Mouse (Mus musculus) midbrain, embryonic 12.5 days (tissue): ENCODE measurements around the gene Rad23a. TPM values are rescaled to one million over a fixed set of nuclear protein-coding genes. Genes with fewer than 3 reads are reported as not detected.

Source experiments
- microRNA-seq: library from miRNA; unstranded; fragments of <30 nt; microRNA quantifications from one replicate; pipeline ENCODE4, GENCODE M21; 2017
- polyA plus RNA-seq: library from polyadenylated mRNA; unstranded; fragments of >200 nt; fragmentation: Nextera tagmentation; extraction: Ambion mirVana; gene quantifications from 2 replicates; pipeline ENCODE4 v1.2.1, GENCODE M21; 2016

The Rad23a gene
- polyA plus RNA-seq, 1 experiment from 2014 or later, result 104 TPM

Small RNAs within 50 kb of the gene (microRNA-seq; reads per million reads assigned to microRNA genes)
- gene Mir7069, result 5.6 reads per million, percentile 20 among the genes with 10 or more reads in this experiment

Other genes starting within 250 kb of the Rad23a start
- gene Ier2, start 177.8 kb downstream of the Rad23a start, polyA plus RNA-seq, result 47.1 and 47.4 TPM in 2 replicates
- 53.6 and 58.8 TPM in 2 replicates for gene Trmt1, start 154.4 kb downstream of the Rad23a start, polyA plus RNA-seq
- gene Nacc1, start 152.8 kb downstream of the Rad23a start, polyA plus RNA-seq, result 20.8 and 25.0 TPM in 2 replicates
- 3.5 and 5.6 TPM in 2 replicates for gene Lyl1, start 139.2 kb downstream of the Rad23a start, polyA plus RNA-seq
- gene G430095P16Rik, start 117.7 kb downstream of the Rad23a start, polyA plus RNA-seq, result 2.0 and 2.4 TPM in 2 replicates
- 6.6 and 8.5 TPM in 2 replicates for gene Nfix, start 40.3 kb downstream of the Rad23a start, polyA plus RNA-seq
- gene Dand5, start 17.8 kb downstream of the Rad23a start, polyA plus RNA-seq, result 5.0 and 6.1 TPM in 2 replicates
- 36.1 and 36.6 TPM in 2 replicates for gene Gadd45gip1, start 9.1 kb downstream of the Rad23a start, polyA plus RNA-seq
- 640 and 681 TPM in 2 replicates for gene Calr, start 6.3 kb upstream of the Rad23a start, polyA plus RNA-seq
- gene Farsa, start 16.3 kb upstream of the Rad23a start, polyA plus RNA-seq, result 105 and 113 TPM in 2 replicates
- 42.1 and 44.9 TPM in 2 replicates for gene Syce2, start 31.4 kb upstream of the Rad23a start, polyA plus RNA-seq
- 33.1 and 33.9 TPM in 2 replicates for gene Gcdh, start 53.3 kb upstream of the Rad23a start, polyA plus RNA-seq
- gene Klf1, start 61.3 kb upstream of the Rad23a start, polyA plus RNA-seq, result 4.3 and 4.5 TPM in 2 replicates
- gene Dnase2a, start 67.9 kb upstream of the Rad23a start, polyA plus RNA-seq, result 8.9 and 9.4 TPM in 2 replicates
- gene Mast1, start 96.7 kb upstream of the Rad23a start, polyA plus RNA-seq, result 29.3 and 34.3 TPM in 2 replicates
- 1.3 and 1.7 TPM in 2 replicates for gene Rtbdn, start 106.3 kb upstream of the Rad23a start, polyA plus RNA-seq
- gene Gm49661, start 128.8 kb upstream of the Rad23a start, polyA plus RNA-seq, result not detected in 2 replicates
- gene Prdx2, start 128.9 kb upstream of the Rad23a start, polyA plus RNA-seq, result 1,292 and 1,309 TPM in 2 replicates
- 91.9 and 98.7 TPM in 2 replicates for gene Rnaseh2a, start 129.1 kb upstream of the Rad23a start, polyA plus RNA-seq
- gene Junb, start 138.1 kb upstream of the Rad23a start, polyA plus RNA-seq, result 6.0 and 6.5 TPM in 2 replicates
- 17.7 and 18.7 TPM in 2 replicates for gene Hook2, start 149.9 kb upstream of the Rad23a start, polyA plus RNA-seq
- not detected in 2 replicates for gene Best2, start 173.9 kb upstream of the Rad23a start, polyA plus RNA-seq
- gene Asna1, start 184.6 kb upstream of the Rad23a start, polyA plus RNA-seq, result 137 and 146 TPM in 2 replicates
- gene Trir, start 186.2 kb upstream of the Rad23a start, polyA plus RNA-seq, result 164 and 178 TPM in 2 replicates
- gene Tnpo2, start 196.2 kb upstream of the Rad23a start, polyA plus RNA-seq, result 42.0 and 45.4 TPM in 2 replicates
- 40.7 and 41.6 TPM in 2 replicates for gene Fbxw9, start 219.4 kb upstream of the Rad23a start, polyA plus RNA-seq
- gene Gm5741, start 227.3 kb upstream of the Rad23a start, polyA plus RNA-seq, result 0.92 and 0.94 TPM in 2 replicates
- gene Dhps, start 231.1 kb upstream of the Rad23a start, polyA plus RNA-seq, result 74.7 and 74.8 TPM in 2 replicates
- 114 and 119 TPM in 2 replicates for gene Wdr83os, start 240.1 kb upstream of the Rad23a start, polyA plus RNA-seq
- 46.6 and 54.2 TPM in 2 replicates for gene Wdr83, start 240.6 kb upstream of the Rad23a start, polyA plus RNA-seq
- 19.2 and 20.7 TPM in 2 replicates for gene Man2b1, start 242.6 kb upstream of the Rad23a start, polyA plus RNA-seq